8 mouse cellular contexts compared by ENCODE assay signal in the genomic region with DNA sequence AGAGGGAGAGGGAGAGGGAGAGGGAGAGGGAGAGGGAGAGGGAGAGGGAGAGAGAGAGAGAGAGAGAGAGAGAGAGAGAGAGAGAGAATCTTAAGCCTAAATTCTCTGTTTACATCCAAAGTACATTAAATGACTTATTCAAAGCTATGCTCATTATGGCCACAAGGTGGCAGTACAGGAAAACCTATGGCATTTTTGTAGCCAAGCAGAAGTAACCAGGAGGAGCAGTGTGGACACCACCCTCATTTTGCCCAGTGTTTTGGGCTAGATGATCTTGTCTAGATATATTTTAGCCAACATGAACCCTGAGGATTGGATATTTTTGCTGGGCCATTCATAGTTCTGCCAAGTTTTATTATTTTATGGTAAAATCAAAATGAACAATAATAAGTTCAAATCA. TPM values are rescaled to one million over a fixed set of nuclear protein-coding genes. Genes with fewer than 3 reads are reported as not detected.
DNase-seq lines count a peak whose midpoint lies in the region; ATAC-seq and TF ChIP-seq lines count a peak whose summit lies in the region.

No protein-coding gene starts in this region.

- no peak for ATAC-seq in heart, embryonic 11.5 days (replicated peaks; ENCODE audit: insufficient number of reproducible peaks, low FRiP score, low TSS enrichment)

- intact Hi-C loops in heart, adult 2 months (cut with DNase I) = loop anchor here (1.0 to 5.0 kb wide), 3 partner anchors 300 to 534 kb away; no protein-coding TSS in a partner anchor

- no peak for TF ChIP-seq POLR2A in heart, adult 2 months (IDR thresholded peaks at IDR 0.05; ENCODE audit: insufficient read depth, low read depth, low read length)

- no peak overlapping the region for H3K4me3 ChIP-seq in heart, adult 2 months
- no peak overlapping the region for H3K4me3 ChIP-seq in heart, embryonic 11.5 days (ENCODE audit: low read depth, low read length)

- TF ChIP-seq EP300 in heart, adult 2 months (IDR thresholded peaks at IDR 0.05; ENCODE audit: insufficient read depth, low read depth, low read length) = peak; percentile 60; the same call in 1 of the 2 replicates

- H3K79me2 ChIP-seq in heart, adult 2 months (replicated peaks; ENCODE audit: control insufficient read depth, insufficient read depth, low read length) = no peaks in the 10 kb centered on the region

- no peaks in the 10 kb centered on the region for H3K36me3 ChIP-seq in heart, adult 2 months (ENCODE audit: control insufficient read depth, insufficient read depth, low read length)
- no peaks in the 10 kb centered on the region for H3K36me3 ChIP-seq in heart, embryonic 11.5 days (ENCODE audit: control insufficient read depth, insufficient read depth, low read length)

- H3K4me2 ChIP-seq in heart, embryonic 11.5 days = no peak overlapping the region

- H3K9me3 ChIP-seq in heart, embryonic 11.5 days (replicated peaks; ENCODE audit: control insufficient read depth, low read length) = no peaks in the 10 kb centered on the region

- H3K9ac ChIP-seq in heart, adult 2 months (ENCODE audit: low read depth, low read length) = no peak overlapping the region
- H3K9ac ChIP-seq in heart, embryonic 11.5 days (ENCODE audit: low read depth, low read length) = no peak overlapping the region

- no peaks in the 10 kb centered on the region for H3K27me3 ChIP-seq in heart, adult 2 months (ENCODE audit: control insufficient read depth, insufficient read depth, low read length)
- peaks cover 16% of the 10 kb centered on the region for H3K27me3 ChIP-seq in heart, embryonic 11.5 days (ENCODE audit: control insufficient read depth, insufficient read depth, low read length)

- no peak for DNase-seq in heart, adult 2 months
- DNase-seq in 3T3-L1 (ENCODE audit: low read depth, low spot score) = peak; percentile 93
- DNase-seq in NIH3T3 (ENCODE audit: low read depth) = peak; percentile 89
- peak; percentile 90 for DNase-seq in embryo, embryonic 10.5 days (ENCODE audit: low spot score)
- peak; percentile 29 for DNase-seq in large intestine, adult 2 months (ENCODE audit: low read depth, low spot score)
- peak; percentile 43 for DNase-seq in neural tube, embryonic 10.5 days (ENCODE audit: extremely low spot score, low spot score)
- DNase-seq in urinary bladder, postnatal 4 days (ENCODE audit: low spot score in 2 of 2) = no peak

- TF ChIP-seq CTCF in heart, adult 2 months (IDR thresholded peaks at IDR 0.05) = peak; percentile 77

- H3K27ac ChIP-seq in heart, adult 2 months = no peak overlapping the region
- no peak overlapping the region for H3K27ac ChIP-seq in heart, embryonic 11.5 days (ENCODE audit: low read depth, low read length)

- no peaks in the 10 kb centered on the region for H3K4me1 ChIP-seq in heart, adult 2 months (ENCODE audit: control insufficient read depth, insufficient read depth, low read length)
- peaks cover 3% of the 10 kb centered on the region; the same call in 1 of the 2 replicates for H3K4me1 ChIP-seq in heart, embryonic 11.5 days (ENCODE audit: control insufficient read depth, insufficient read depth, low read length)

RNA-seq across cellular contexts. Expression of gene Uchl1, which starts 21.2 kb away (rescaled TPM):
- total RNA-seq in heart, adult 2 months (2021) = 10 to 100 TPM in 1 of 2 experiments, 1 to 10 TPM in 1; 7.2 to 10.3 TPM
- polyA plus RNA-seq in heart, adult 2 months (2012; rRNA removed) = 13.4 and 20.8 TPM in 2 replicates
- polyA plus RNA-seq in heart, embryonic 11.5 days (2014; fragmentation: Nextera tagmentation; extraction: Ambion mirVana) = 128 and 136 TPM in 2 replicates
- polyA plus RNA-seq in large intestine, adult 2 months (2012; rRNA removed) = 16.6 and 24.1 TPM in 2 replicates

RNA-seq across cellular contexts. Expression of gene Limch1, which starts 48.5 kb away (rescaled TPM):
- total RNA-seq in heart, adult 2 months (2021) = 100 to 1,000 TPM; 230 to 277 TPM
- polyA plus RNA-seq in heart, adult 2 months (2012; rRNA removed) = 60.2 and 120 TPM in 2 replicates
- polyA plus RNA-seq in heart, embryonic 11.5 days (2014; fragmentation: Nextera tagmentation; extraction: Ambion mirVana) = 28.2 and 32.8 TPM in 2 replicates
- polyA plus RNA-seq in large intestine, adult 2 months (2012; rRNA removed) = 1.3 and 1.6 TPM in 2 replicates

Comparison
In these comparisons a context has a peak if more than half of its experiments do, and no peak if none do; other contexts are left out.
1. DNase-seq: peak in 3T3-L1 (single experiment), NIH3T3 (single experiment), embryo, embryonic 10.5 days (single experiment), large intestine, adult 2 months (single experiment) and neural tube, embryonic 10.5 days (single experiment); none in heart, adult 2 months (0 of 2) and urinary bladder, postnatal 4 days (0 of 2).
2. RNA of gene Limch1, which starts 48.5 kb away (polyA plus RNA-seq): 60.2 to 120 TPM in heart, adult 2 months and 28.2 to 32.8 TPM in heart, embryonic 11.5 days; 1.3 to 1.6 TPM in large intestine, adult 2 months; every median in the first group is over 10 times any median in the second.